Mouse (Mus musculus) stomach, postnatal 0 days (tissue): ENCODE measurements around the gene Urad.

Experiments used
- CTCF ChIP-seq: IDR thresholded peaks from 2 replicates; pipeline ENCODE4 v1.5.1; 2016; ENCODE audit warnings: antibody characterized with exemption, low read depth, mild to moderate bottlenecking, moderate library complexity
- EP300 ChIP-seq: optimal IDR thresholded peaks from 2 replicates; pipeline ENCODE3; 2016; ENCODE audit warnings: antibody characterized with exemption

DNA sequence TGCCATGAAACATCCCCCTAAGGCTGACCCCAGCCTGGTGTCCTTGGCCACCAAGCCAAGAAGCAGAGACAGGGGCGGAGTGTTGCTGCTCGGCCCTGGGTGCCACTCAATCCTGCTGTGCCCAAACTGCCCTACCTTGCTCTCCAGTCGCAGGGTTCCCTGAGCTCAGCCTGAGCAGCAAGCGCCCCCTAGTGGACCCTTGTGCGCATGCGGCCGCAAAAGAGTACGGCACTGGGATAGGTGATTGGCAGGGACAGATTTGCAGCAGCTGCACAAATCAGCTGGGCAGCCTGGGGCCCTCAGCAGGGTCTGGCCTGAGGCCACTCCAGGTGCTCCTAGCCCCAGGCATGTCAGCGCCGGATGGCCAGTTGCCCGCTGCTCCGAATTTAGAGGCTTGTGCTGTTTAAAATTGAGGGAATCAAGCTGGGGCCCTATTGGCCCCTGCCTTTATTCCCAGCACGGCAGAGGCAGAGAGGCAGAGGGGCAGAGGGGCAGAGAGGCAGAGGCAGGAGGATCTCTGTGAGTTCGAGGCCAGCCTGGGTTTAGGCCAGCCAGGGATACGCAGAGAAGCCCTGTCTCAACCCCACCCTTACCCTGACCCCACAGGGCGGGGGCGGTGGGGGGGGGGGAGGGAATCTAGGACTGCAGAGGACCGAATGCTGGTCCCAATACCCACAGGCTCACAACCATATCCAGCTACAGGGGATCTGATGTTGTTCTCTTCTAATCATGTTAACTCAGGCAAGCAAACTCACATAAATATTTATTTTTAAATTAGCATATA is 28.9 kb downstream of the Urad start:
- TF ChIP-seq CTCF (peak; percentile 96), EP300 (no peak)
